Mouse (Mus musculus) forebrain, postnatal 0 days (tissue): ENCODE measurements around the gene Dclk1. TPM values are rescaled to one million over a fixed set of nuclear protein-coding genes. Genes with fewer than 3 reads are reported as not detected.

Experiments
- ATAC-seq: fragments of 200-750 bp; cut with Nextera tagmentation; 2 replicates; pipeline ENCODE4 v1.8.0; 2017; ENCODE audit warnings: mild to moderate bottlenecking, moderate library complexity
- DNase-seq: peaks from one replicate; pipeline ENCODE4 v3.0.0-alpha.2; 2015
- H3K27ac ChIP-seq: fragments of 300-500 bp; sonication (generic); 2 replicates; pipeline ENCODE4 v1.5.1; 2014; ENCODE audit warnings: low read depth, mild to moderate bottlenecking, antibody characterized with exemption, low read length, moderate library complexity, mixed read lengths
- H3K27me3 ChIP-seq: fragments of 300-500 bp; sonication (generic); 2 replicates; pipeline ENCODE4 v1.6.1; 2014; ENCODE audit warnings: mild to moderate bottlenecking, low read length, mixed read lengths; ENCODE audit not compliant: insufficient read depth
- H3K36me3 ChIP-seq: fragments of 300-500 bp; sonication (generic); 2 replicates; pipeline ENCODE4 v1.6.1; 2014; ENCODE audit warnings: mild to moderate bottlenecking, moderate library complexity; ENCODE audit not compliant: insufficient read depth
- H3K4me1 ChIP-seq: fragments of 300-500 bp; sonication (generic); 2 replicates; pipeline ENCODE4 v1.6.1; 2014; ENCODE audit warnings: antibody characterized with exemption; ENCODE audit not compliant: insufficient read depth
- H3K4me2 ChIP-seq: fragments of 300-500 bp; sonication (generic); 2 replicates; pipeline ENCODE4 v1.6.1; 2014; ENCODE audit warnings: low read depth, mild to moderate bottlenecking, moderate library complexity
- H3K4me3 ChIP-seq: fragments of 300-500 bp; sonication (generic); 2 replicates; pipeline ENCODE4 v1.5.1; 2014; ENCODE audit warnings: low read depth, low read length, mixed read lengths
- H3K9ac ChIP-seq: fragments of 300-500 bp; sonication (generic); 2 replicates; pipeline ENCODE4 v1.6.1; 2014; ENCODE audit warnings: mild to moderate bottlenecking
- H3K9me3 ChIP-seq: fragments of 300-500 bp; sonication (generic); 2 replicates; pipeline ENCODE4 v1.6.1; 2016; ENCODE audit warnings: low read length
- CTCF ChIP-seq: sonication (generic); IDR thresholded peaks from 2 replicates; pipeline ENCODE4 v1.5.1; 2016; ENCODE audit warnings: antibody characterized with exemption, control low read depth, low read depth
- WGBS: fragments of 180-500 bp; shearing (Covaris S2); extraction: QIAGEN DNeasy Blood & Tissue Kit; methylation state at CpG from one replicate; pipeline ENCODE4 v1.1.7; 2014; 5-methylcytosine and 5-hydroxymethylcytosine counted together
- polyA plus RNA-seq: library from polyadenylated mRNA; unstranded; fragments of >200 nt; fragmentation: Nextera tagmentation; extraction: Ambion mirVana; gene quantifications from 2 replicates; pipeline ENCODE4 v1.2.1, GENCODE M21; 2015
- total RNA-seq: library from RNA; depleted of rRNA; stranded (reverse); fragments of >200 nt; gene quantifications from 2 replicates; pipeline ENCODE4 v1.2.3, GENCODE M21; 2014

The Dclk1 gene
- total and polyA plus RNA-seq, 2 experiments from 2014 or later = 219 to 347 TPM

GRCm38 (mm10) chr3:55451035-55451434 is 208.9 kb downstream of the Dclk1 start:
- no peaks in the 10 kb centered on the region; the same call in 1 of the 2 replicates for H3K4me1 ChIP-seq
- H3K9me3 ChIP-seq = no peaks in the 10 kb centered on the region
- TF ChIP-seq CTCF = no peak
- no peak overlapping the region for H3K27ac ChIP-seq
- no peaks in the 10 kb centered on the region for H3K27me3 ChIP-seq
- H3K36me3 ChIP-seq = peaks cover 12% of the 10 kb centered on the region; the same call in 1 of the 2 replicates
- peak; percentile 51 for DNase-seq
- no peak overlapping the region for H3K9ac ChIP-seq
- peak; percentile 35 for ATAC-seq
- WGBS = 84% methylated on average over 14 of the region's 14 CpGs
- no peak overlapping the region for H3K4me2 ChIP-seq
- H3K4me3 ChIP-seq = no peak overlapping the region

GRCm38 (mm10) chr3:55451877-55452276 is 209.7 kb downstream of the Dclk1 start:
- Histone ChIP-seq H3K4me3 (no peak overlapping the region), H3K4me2 (no peak overlapping the region), H3K27me3 (no peaks in the 10 kb centered on the region), H3K36me3 (peaks cover 12% of the 10 kb centered on the region; the same call in 1 of the 2 replicates), H3K9me3 (no peaks in the 10 kb centered on the region), H3K9ac (no peak overlapping the region), H3K27ac (no peak overlapping the region), H3K4me1 (no peaks in the 10 kb centered on the region; the same call in 1 of the 2 replicates)
- no peak for TF ChIP-seq CTCF
- DNase-seq (no peak), ATAC-seq (no peak)
- 92% methylated on average over 3 of the region's 3 CpGs for WGBS

DNA sequence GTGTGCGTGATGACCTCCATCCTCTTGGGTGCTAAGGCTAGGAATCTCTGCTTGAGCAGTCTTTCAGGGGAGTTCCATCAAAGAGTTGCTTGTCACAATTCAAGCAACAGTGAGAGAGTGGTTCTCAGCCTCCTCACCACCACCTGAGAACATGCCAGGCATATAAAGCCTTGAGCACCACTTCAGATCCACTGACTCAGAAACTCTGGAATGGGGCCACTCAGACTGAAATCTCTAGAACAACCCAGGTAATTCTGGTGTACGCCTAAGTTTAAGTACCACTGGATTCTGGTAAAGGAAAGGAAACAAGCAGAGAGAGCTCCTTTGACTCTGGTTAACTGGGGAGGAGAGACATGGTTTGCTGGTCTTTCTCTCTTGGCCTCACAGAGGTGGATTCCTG is 210.3 kb downstream of the Dclk1 start:
- Histone ChIP-seq H3K9ac (no peak overlapping the region), H3K27me3 (no peaks in the 10 kb centered on the region), H3K4me1 (no peaks in the 10 kb centered on the region; the same call in 1 of the 2 replicates), H3K9me3 (no peaks in the 10 kb centered on the region), H3K4me3 (no peak overlapping the region), H3K27ac (no peak overlapping the region), H3K4me2 (no peak overlapping the region), H3K36me3 (peaks cover 12% of the 10 kb centered on the region; the same call in 1 of the 2 replicates)
- no peak for ATAC-seq
- TF ChIP-seq CTCF = no peak
- DNase-seq = no peak
- WGBS = 92% methylated on average over 2 of the region's 2 CpGs

DNA sequence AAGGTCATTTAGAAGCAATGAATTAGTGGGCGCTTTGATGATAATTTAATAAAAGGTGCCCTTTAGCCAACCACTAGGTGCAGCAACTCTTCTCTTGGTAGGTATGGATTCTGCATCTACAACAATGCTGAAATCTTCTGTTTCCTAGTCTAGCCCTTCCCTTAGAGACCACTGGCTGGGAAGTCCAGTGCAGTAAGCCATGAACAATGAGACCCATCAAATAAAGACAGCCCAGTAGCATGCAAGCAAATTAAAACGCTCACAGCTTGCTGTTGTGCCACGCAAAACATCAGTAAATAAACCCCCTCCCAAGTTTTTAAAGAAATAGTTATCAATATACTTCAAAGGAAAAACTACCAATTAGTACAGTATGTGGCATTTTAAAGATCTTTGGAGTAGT is 218.9 kb downstream of the Dclk1 start:
- DNase-seq = no peak
- Histone ChIP-seq H3K27me3 (no peaks in the 10 kb centered on the region), H3K27ac (peak overlapping the region; percentile 89), H3K36me3 (no peaks in the 10 kb centered on the region; the same call in 1 of the 2 replicates), H3K9me3 (no peaks in the 10 kb centered on the region), H3K9ac (no peak overlapping the region), H3K4me2 (peak overlapping the region; percentile 52), H3K4me1 (peaks cover 16% of the 10 kb centered on the region; the same call in 1 of the 2 replicates), H3K4me3 (no peak overlapping the region)
- no peak for TF ChIP-seq CTCF
- ATAC-seq = no peak
- 31% methylated on average over 3 of the region's 3 CpGs for WGBS

- no peak for TF ChIP-seq CTCF
- peak overlapping the region; percentile 46 for H3K9ac ChIP-seq
- H3K27ac ChIP-seq = peak overlapping the region; percentile 89
- DNase-seq (peak; percentile 87), ATAC-seq (peak; percentile 98)
- no peaks in the 10 kb centered on the region; the same call in 1 of the 2 replicates for H3K36me3 ChIP-seq
- H3K9me3 ChIP-seq = no peaks in the 10 kb centered on the region
- peak overlapping the region; percentile 30 for H3K4me3 ChIP-seq
- peak overlapping the region; percentile 52 for H3K4me2 ChIP-seq
- under 1% methylated on average over 17 of the region's 17 CpGs for WGBS
- H3K4me1 ChIP-seq = peaks cover 16% of the 10 kb centered on the region; the same call in 1 of the 2 replicates
- H3K27me3 ChIP-seq = no peaks in the 10 kb centered on the region
Observed at GRCm38 (mm10) chr3:55461685-55462655, 219.8 kb downstream of the Dclk1 start.

DNA sequence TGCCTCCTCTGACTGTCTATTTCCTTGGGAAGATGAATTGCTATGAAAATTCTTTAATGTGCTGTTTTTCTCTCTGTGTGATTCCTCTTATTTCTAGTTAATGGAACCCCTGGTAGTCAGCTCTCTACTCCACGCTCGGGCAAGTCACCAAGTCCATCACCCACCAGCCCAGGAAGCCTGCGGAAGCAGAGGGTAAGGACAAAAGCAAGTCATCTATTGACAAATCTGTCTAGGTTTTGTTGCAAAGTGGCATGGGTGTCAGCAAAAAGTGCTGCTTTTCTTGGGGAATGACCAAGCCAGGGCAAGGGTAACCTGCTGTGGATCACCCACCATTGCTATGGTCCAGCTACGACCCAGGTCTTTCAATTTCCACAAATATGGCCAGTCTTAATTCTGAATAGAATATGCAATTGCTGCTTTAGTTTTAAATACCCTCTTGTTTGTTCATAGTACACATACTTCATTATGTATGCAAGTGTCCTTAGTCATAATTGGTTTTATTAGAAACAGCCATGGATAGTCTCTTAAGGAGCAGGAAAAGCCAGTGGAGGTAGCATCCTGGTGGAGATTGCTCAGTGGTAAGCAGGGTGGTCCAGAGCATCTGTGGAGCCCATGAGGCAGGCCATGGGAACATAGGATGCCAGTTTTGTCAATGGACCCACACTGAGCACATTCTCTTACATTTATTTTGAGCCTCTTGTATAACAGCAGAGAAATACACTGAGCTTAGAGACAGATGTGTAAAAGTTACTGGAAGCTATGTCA is 220.9 kb downstream of the Dclk1 start:
- no peaks in the 10 kb centered on the region for H3K9me3 ChIP-seq
- 0 out of 2 replicates have a peak overlapping the region, but pooled peaks have one; percentile 5 for H3K4me3 ChIP-seq
- peak overlapping the region; percentile 14; the same call in 1 of the 2 replicates for H3K9ac ChIP-seq
- peaks cover 16% of the 10 kb centered on the region; the same call in 1 of the 2 replicates for H3K4me1 ChIP-seq
- WGBS = 76% methylated on average over 4 of the region's 4 CpGs
- peak overlapping the region; percentile 21 for H3K27ac ChIP-seq
- H3K36me3 ChIP-seq = no peaks in the 10 kb centered on the region; the same call in 1 of the 2 replicates
- no peaks in the 10 kb centered on the region for H3K27me3 ChIP-seq
- DNase-seq = no peak
- TF ChIP-seq CTCF = no peak
- no peak for ATAC-seq
- peak overlapping the region; percentile 52 for H3K4me2 ChIP-seq
